Mouse (Mus musculus) layer of hippocampus, adult 2 months (tissue): ENCODE measurements at regions not wholly inside any gene's neighbourhood (a gene's known extent, or its start where the extent isn't known, plus 50 kb on each side); places are given as distances from the start of the nearest gene placed in this dataset.

Source experiments
- DNase-seq, 2 experiments: peaks; one replicate each; pipeline ENCODE4 v3.0.0; 2022; ENCODE audit warnings: low spot score in 2 of 2
- H3K27ac ChIP-seq: fragments of 200-600 bp; 2 replicates; pipeline ENCODE4 v1.8.1; 2022
- H3K4me3 ChIP-seq: fragments of 200-600 bp; 2 replicates; pipeline ENCODE4 v1.8.1; 2022; ENCODE audit warnings: mild to moderate bottlenecking
- CTCF ChIP-seq: fragments of 200-600 bp; conservative IDR thresholded peaks from 2 replicates; pipeline ENCODE4 v1.8.1; 2022; ENCODE audit warnings: antibody characterized with exemption, mild to moderate bottlenecking, moderate library complexity

DNA sequence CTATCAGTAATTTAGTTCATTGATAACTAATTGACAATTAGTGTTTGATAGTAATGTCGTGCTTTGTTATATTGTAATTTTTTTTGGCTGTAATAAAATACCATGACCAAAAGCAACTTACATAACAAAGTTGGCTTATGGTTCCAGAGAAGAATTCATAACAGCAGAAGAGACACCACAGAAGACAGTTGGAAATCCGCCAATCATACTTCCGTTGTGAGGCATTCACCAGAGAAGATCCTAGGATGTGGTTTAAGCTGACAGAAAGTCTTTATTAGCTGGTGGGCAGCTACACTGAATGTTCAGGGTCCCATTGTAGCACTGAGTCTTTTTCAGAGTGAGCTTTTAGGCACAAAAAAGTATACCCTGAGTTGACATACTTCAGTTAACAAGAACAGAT is 109.9 kb downstream of the Sec23a start:
- DNase-seq, result no peak
- Histone ChIP-seq H3K4me3 (no peak overlapping the region), H3K27ac (no peak overlapping the region)
- no peak for TF ChIP-seq CTCF

GRCm38 (mm10) chr12:58875808-58876207 is 136.0 kb downstream of the Sec23a start:
- Histone ChIP-seq H3K4me3 (no peak overlapping the region), H3K27ac (no peak overlapping the region)
- DNase-seq, result no peak
- no peak for TF ChIP-seq CTCF

DNA sequence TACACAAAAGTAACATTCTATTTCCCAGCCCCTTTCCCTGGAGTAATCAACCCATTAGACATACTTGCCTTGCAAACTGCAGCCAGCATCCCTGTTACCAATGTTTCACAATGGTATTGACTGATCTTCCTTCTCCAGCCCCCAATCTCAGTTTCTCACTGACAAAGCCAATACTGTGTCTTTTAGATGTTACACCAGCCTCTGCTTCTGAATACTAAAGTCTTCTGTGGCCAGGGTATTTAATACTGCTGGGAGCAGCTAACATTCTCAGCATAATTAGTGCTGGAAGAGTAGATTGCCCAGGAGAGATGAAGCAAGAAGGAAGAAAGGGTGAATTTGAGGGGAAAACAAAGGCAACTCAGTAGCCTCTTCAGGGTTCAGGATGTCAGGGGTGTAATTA is 139.4 kb downstream of the Sec23a start:
- no peak for DNase-seq
- no peak for TF ChIP-seq CTCF

GRCm38 (mm10) chr12:58856498-58856897 is 155.3 kb downstream of the Sec23a start:
- no peak overlapping the region for H3K4me3 ChIP-seq
- TF ChIP-seq CTCF, result no peak
- DNase-seq, result no peak

More for the DNA sequence above, 139.4 kb downstream of the Sec23a start:
- no peak overlapping the region for H3K4me3 ChIP-seq
- no peak overlapping the region for H3K27ac ChIP-seq

DNA sequence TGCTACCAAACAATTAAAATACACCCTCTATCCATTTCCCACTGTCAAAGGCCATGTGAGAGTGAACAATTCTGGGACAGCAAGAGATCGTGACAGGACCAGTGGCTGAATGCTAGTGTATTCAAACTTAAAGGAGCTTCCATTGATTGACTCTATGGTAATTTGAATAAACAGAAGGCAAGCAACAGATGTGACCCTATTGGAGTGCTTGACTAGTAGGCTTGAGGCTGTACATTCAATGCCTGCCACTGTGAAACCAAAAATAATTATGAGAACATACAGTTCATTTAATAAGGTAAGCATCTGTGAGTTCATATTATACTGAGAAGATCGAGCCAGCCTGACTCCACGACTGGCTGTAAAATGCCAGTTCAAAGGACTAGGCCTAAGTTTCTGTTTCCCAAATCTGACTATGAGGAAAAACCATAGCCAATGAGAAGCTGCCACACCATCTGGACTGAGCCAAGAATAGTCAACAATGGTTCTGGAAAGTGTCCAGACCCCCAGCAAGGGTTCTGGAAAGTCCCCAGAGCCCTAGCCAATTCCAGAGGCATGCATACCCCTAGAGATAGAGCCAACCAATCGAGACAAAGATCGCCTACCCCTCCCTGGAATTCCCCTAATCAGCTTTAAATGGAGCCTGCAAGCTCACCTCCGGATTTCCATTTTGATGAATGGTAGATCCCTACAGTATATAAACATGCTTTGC is 160.0 kb downstream of the Sec23a start:
- no peak overlapping the region for H3K27ac ChIP-seq
- DNase-seq, result no peak
- TF ChIP-seq CTCF, result no peak
- no peak overlapping the region for H3K4me3 ChIP-seq

More at GRCm38 (mm10) chr12:58856498-58856897, 155.3 kb downstream of the Sec23a start:
- no peak overlapping the region for H3K27ac ChIP-seq

DNA sequence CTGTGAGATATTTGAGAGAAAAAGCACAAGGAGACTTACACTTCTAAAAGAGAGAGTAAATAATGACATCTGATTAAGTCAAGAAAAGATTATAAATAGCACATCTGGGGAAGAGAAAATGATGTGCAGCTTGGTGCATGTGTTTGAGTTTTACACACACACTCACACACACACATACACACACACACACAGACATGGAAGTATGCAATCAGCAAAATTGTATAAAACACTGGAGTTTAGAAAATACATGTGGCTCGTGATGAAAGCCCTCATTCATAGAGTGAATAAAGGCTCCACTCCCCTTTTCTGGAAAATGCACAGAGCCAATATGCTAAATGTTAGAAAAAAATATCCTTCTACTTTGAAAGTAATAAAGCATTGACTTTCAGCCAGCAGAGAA is 182.2 kb downstream of the Sec23a start:
- Histone ChIP-seq H3K27ac (no peak overlapping the region), H3K4me3 (no peak overlapping the region)
- no peak for TF ChIP-seq CTCF
- no peak for DNase-seq

DNA sequence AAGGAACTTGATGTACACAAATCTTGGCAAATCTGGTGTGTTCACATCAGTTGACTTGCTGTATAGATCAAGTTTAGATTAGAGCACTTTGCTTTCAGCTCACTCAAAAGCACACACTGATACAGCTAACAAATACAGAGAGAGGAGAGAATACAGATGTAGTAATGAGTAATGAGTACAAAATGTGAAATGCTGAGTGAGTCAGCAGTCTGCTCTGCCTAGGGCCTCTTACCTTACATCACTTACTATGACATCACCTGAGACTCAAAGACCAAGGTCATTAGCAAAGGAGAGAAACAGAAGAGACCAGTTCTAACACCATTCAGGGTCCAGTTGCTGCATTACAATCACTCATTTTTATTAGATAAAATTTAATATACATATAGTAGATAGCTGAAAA is 184.0 kb downstream of the Sec23a start:
- no peak overlapping the region for H3K27ac ChIP-seq
- H3K4me3 ChIP-seq, result no peak overlapping the region
- no peak for DNase-seq
- no peak for TF ChIP-seq CTCF

- no peak for TF ChIP-seq CTCF
- no peak overlapping the region for H3K27ac ChIP-seq
- H3K4me3 ChIP-seq, result no peak overlapping the region
- no peak for DNase-seq
These were observed 186.5 kb downstream of the Sec23a start for GRCm38 (mm10) chr12:58825139-58825921.

- DNase-seq, result no peak
- no peak overlapping the region for H3K27ac ChIP-seq
- no peak for TF ChIP-seq CTCF
- H3K4me3 ChIP-seq, result no peak overlapping the region
These were observed 188.8 kb downstream of the Sec23a start for GRCm38 (mm10) chr12:58822971-58823370.

- no peak for TF ChIP-seq CTCF
- Histone ChIP-seq H3K4me3 (no peak overlapping the region), H3K27ac (no peak overlapping the region)
- no peak for DNase-seq
These were observed 207.7 kb downstream of the Sec23a start for GRCm38 (mm10) chr12:58804068-58804467.

DNA sequence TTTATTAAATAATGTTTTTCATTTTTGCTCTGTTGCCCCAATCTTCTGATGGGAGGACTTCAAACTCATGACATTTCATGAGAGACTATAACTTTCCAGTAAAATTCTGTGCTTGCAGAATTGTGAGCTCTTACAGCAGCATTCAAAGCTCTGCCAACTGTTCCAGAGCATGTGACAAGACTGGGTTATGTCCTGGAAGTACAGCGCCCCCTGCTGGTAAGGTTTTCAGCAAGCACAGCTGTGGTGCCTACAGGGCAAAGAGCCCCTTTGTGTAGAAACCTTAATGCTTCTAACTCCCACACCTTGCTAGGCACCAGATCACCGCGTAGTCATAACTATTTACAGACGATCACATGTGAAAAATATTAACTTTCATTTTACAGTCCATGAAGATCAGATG is 209.4 kb downstream of the Sec23a start:
- no peak overlapping the region for H3K4me3 ChIP-seq
- TF ChIP-seq CTCF, result peak; percentile 92

More for the DNA sequence above, 209.4 kb downstream of the Sec23a start:
- DNase-seq, result peak; percentile 82 to 87
- no peak overlapping the region for H3K27ac ChIP-seq
